Mouse (Mus musculus): ENCODE results near the gene Gm12695. TPM values are rescaled to one million over a fixed set of nuclear protein-coding genes. Genes with fewer than 3 reads are reported as not detected.

The Gm12695 gene
- polyA plus RNA-seq, 1 experiment from 2014 or later, result not detected

- Histone ChIP-seq H3K9ac (no peak overlapping the region), H3K4me3 (no peak overlapping the region), H3K27me3 (replicated peaks) (no peaks in the 10 kb centered on the region), H3K27ac (ENCODE audit: poor library complexity, severe bottlenecking) (no peak overlapping the region), H3K4me2 (no peak overlapping the region), H3K9me3 (replicated peaks) (no peaks in the 10 kb centered on the region), H3K4me1 (replicated peaks) (no peaks in the 10 kb centered on the region), H3K36me3 (no peaks in the 10 kb centered on the region)
- whole genome bisulfite sequencing, result 79% methylated on average over 1 of the region's 1 CpGs
- ATAC-seq (ENCODE audit: insufficient number of reproducible peaks, low FRiP score), result no peak
Measured at GRCm38 (mm10) chr4:96751953-96752352, 33.0 kb downstream of the Gm12695 start.

DNA sequence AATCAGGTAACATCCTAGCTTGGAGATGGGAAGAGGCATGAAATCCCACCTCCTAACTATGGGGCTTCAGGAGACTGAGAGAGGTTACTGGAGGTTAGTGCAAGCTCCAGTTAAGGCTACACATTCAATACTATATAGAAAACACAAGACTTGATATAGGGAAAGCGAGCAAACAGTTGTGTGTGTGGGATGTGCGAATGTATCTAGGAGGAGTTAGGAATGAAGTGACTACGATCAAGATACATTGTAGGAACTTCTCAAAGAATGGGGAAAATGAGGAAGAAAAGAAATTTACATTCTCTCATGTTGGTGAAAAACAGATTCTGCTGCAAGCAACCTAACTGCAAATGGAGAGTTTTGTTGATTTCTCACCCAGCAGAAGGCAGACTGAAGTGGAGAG is 44.5 kb downstream of the Gm12695 start:
- 75% methylated on average over 3 of the region's 3 CpGs for WGBS
- H3K9ac ChIP-seq, result no peak overlapping the region
- no peak for ATAC-seq (ENCODE audit: insufficient number of reproducible peaks, low FRiP score)
- no peaks in the 10 kb centered on the region for H3K27me3 ChIP-seq (replicated peaks)
- H3K27ac ChIP-seq (ENCODE audit: poor library complexity, severe bottlenecking), result no peak overlapping the region
- H3K9me3 ChIP-seq (replicated peaks), result no peaks in the 10 kb centered on the region
- H3K36me3 ChIP-seq, result no peaks in the 10 kb centered on the region
- H3K4me1 ChIP-seq (replicated peaks), result no peaks in the 10 kb centered on the region
- H3K4me3 ChIP-seq, result no peak overlapping the region
- H3K4me2 ChIP-seq, result no peak overlapping the region

GRCm38 (mm10) chr4:96729256-96729655 is 55.7 kb downstream of the Gm12695 start:
- Histone ChIP-seq H3K4me3 (no peak overlapping the region), H3K27ac (ENCODE audit: poor library complexity, severe bottlenecking) (no peak overlapping the region), H3K9ac (no peak overlapping the region), H3K27me3 (replicated peaks) (no peaks in the 10 kb centered on the region), H3K9me3 (replicated peaks) (no peaks in the 10 kb centered on the region), H3K4me1 (replicated peaks) (no peaks in the 10 kb centered on the region), H3K4me2 (no peak overlapping the region), H3K36me3 (no peaks in the 10 kb centered on the region)
- WGBS, result 56% methylated on average over 4 of the region's 4 CpGs
- no peak for ATAC-seq (ENCODE audit: insufficient number of reproducible peaks, low FRiP score)

GRCm38 (mm10) chr4:96728211-96728610 is 56.8 kb downstream of the Gm12695 start:
- H3K9me3 ChIP-seq (replicated peaks), result no peaks in the 10 kb centered on the region
- no peaks in the 10 kb centered on the region for H3K4me1 ChIP-seq (replicated peaks)
- H3K4me3 ChIP-seq, result no peak overlapping the region
- no peaks in the 10 kb centered on the region for H3K36me3 ChIP-seq
- WGBS, result 65% methylated on average over 3 of the region's 3 CpGs
- H3K9ac ChIP-seq, result no peak overlapping the region
- H3K27ac ChIP-seq (ENCODE audit: poor library complexity, severe bottlenecking), result no peak overlapping the region
- no peaks in the 10 kb centered on the region for H3K27me3 ChIP-seq (replicated peaks)
- H3K4me2 ChIP-seq, result no peak overlapping the region
- no peak for ATAC-seq (ENCODE audit: insufficient number of reproducible peaks, low FRiP score)

GRCm38 (mm10) chr4:96725415-96726055 is 59.5 kb downstream of the Gm12695 start:
- Histone ChIP-seq H3K4me1 (replicated peaks) (no peaks in the 10 kb centered on the region), H3K9ac (no peak overlapping the region), H3K27me3 (replicated peaks) (no peaks in the 10 kb centered on the region), H3K27ac (ENCODE audit: poor library complexity, severe bottlenecking) (no peak overlapping the region), H3K4me2 (no peak overlapping the region), H3K4me3 (no peak overlapping the region), H3K36me3 (no peaks in the 10 kb centered on the region), H3K9me3 (replicated peaks) (no peaks in the 10 kb centered on the region)
- 73% methylated on average over 5 of the region's 5 CpGs for WGBS
- no peak for ATAC-seq (ENCODE audit: insufficient number of reproducible peaks, low FRiP score)

DNA sequence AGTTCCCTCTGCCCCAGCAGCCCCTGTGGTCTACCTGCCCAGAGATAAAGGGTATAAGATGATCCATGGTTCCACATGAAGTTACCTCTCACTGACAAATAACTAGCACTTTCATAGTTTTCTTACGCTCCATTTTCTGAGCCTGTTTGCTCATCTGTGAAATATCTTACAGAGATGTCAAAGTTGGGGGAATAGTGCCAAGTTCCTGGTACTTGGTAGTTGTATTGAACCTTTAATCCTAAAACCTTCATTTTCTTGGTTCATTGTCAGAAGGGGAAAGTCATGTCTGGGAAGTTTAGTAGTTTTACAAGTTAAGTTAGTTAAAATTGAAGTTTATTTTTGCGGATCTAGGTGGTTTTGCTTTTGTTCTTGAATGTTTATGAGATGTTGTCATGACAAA is 62.7 kb downstream of the Gm12695 start:
- no peaks in the 10 kb centered on the region for H3K4me1 ChIP-seq (replicated peaks)
- no peaks in the 10 kb centered on the region for H3K27me3 ChIP-seq (replicated peaks)
- no peaks in the 10 kb centered on the region for H3K9me3 ChIP-seq (replicated peaks)
- ATAC-seq (ENCODE audit: insufficient number of reproducible peaks, low FRiP score), result no peak
- H3K4me3 ChIP-seq, result no peak overlapping the region
- H3K36me3 ChIP-seq, result no peaks in the 10 kb centered on the region
- H3K9ac ChIP-seq, result no peak overlapping the region
- 84% methylated on average over 2 of the region's 2 CpGs for WGBS
- H3K27ac ChIP-seq (ENCODE audit: poor library complexity, severe bottlenecking), result no peak overlapping the region
- H3K4me2 ChIP-seq, result no peak overlapping the region

GRCm38 (mm10) chr4:96718977-96719966 is 65.7 kb downstream of the Gm12695 start:
- Histone ChIP-seq H3K9me3 (replicated peaks) (no peaks in the 10 kb centered on the region), H3K9ac (no peak overlapping the region), H3K4me2 (no peak overlapping the region), H3K36me3 (no peaks in the 10 kb centered on the region), H3K4me1 (replicated peaks) (no peaks in the 10 kb centered on the region), H3K4me3 (no peak overlapping the region), H3K27me3 (replicated peaks) (no peaks in the 10 kb centered on the region), H3K27ac (ENCODE audit: poor library complexity, severe bottlenecking) (no peak overlapping the region)
- ATAC-seq (ENCODE audit: insufficient number of reproducible peaks, low FRiP score), result no peak
- 55% methylated on average over 4 of the region's 4 CpGs for WGBS

- H3K27ac ChIP-seq (ENCODE audit: poor library complexity, severe bottlenecking), result no peak overlapping the region
- H3K4me3 ChIP-seq, result no peak overlapping the region
- H3K9me3 ChIP-seq (replicated peaks), result no peaks in the 10 kb centered on the region
- H3K4me1 ChIP-seq (replicated peaks), result no peaks in the 10 kb centered on the region
- H3K9ac ChIP-seq, result no peak overlapping the region
- H3K36me3 ChIP-seq, result no peaks in the 10 kb centered on the region
- no peaks in the 10 kb centered on the region for H3K27me3 ChIP-seq (replicated peaks)
- no peak overlapping the region for H3K4me2 ChIP-seq
- no peak for ATAC-seq (ENCODE audit: insufficient number of reproducible peaks, low FRiP score)
Measured at GRCm38 (mm10) chr4:96718503-96718902, 66.5 kb downstream of the Gm12695 start.

DNA sequence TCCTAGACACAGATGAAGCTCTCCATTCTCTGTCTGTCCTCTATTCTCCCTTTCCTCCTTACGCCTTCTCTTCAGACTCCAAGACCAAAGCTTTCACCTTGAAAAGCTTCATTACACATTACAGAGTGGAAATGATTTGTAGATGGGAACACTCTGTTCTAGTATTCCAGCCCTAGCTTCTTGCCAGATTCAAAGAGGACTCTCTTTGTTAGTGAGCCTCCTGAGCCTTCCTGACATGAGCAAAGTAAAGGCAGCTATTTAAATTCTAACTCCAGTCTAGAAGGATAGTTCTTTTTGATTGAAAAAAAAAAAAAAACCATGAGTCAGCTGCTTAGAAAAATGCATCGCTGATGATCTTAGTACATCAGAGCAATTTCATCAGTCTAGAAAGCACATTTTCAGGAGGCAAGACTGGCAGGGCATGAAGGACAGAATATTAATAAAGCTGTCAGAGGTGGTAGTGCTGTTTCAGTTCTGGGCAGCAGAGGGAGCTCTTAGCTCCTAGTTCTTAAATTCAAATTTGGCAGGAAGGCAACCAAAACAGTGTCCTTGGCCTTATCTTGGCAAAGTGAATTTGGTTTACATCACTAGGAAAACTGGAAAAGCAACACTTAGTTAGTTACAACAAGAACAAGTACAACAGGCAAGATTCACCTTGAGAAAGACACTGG is 79.6 kb downstream of the Gm12695 start:
- H3K9me3 ChIP-seq (replicated peaks), result no peaks in the 10 kb centered on the region
- H3K9ac ChIP-seq, result no peak overlapping the region
- H3K36me3 ChIP-seq, result no peaks in the 10 kb centered on the region
- no peaks in the 10 kb centered on the region for H3K27me3 ChIP-seq (replicated peaks)
- no peaks in the 10 kb centered on the region for H3K4me1 ChIP-seq (replicated peaks)
- ATAC-seq (ENCODE audit: insufficient number of reproducible peaks, low FRiP score), result no peak
- 58% methylated on average over 2 of the region's 2 CpGs for WGBS
- H3K4me2 ChIP-seq, result no peak overlapping the region
- no peak overlapping the region for H3K27ac ChIP-seq (ENCODE audit: poor library complexity, severe bottlenecking)
- no peak overlapping the region for H3K4me3 ChIP-seq

GRCm38 (mm10) chr4:96698218-96698561 is 86.8 kb downstream of the Gm12695 start:
- no peak for ATAC-seq (ENCODE audit: insufficient number of reproducible peaks, low FRiP score)
- WGBS, result 53% methylated on average over 5 of the region's 5 CpGs

DNA sequence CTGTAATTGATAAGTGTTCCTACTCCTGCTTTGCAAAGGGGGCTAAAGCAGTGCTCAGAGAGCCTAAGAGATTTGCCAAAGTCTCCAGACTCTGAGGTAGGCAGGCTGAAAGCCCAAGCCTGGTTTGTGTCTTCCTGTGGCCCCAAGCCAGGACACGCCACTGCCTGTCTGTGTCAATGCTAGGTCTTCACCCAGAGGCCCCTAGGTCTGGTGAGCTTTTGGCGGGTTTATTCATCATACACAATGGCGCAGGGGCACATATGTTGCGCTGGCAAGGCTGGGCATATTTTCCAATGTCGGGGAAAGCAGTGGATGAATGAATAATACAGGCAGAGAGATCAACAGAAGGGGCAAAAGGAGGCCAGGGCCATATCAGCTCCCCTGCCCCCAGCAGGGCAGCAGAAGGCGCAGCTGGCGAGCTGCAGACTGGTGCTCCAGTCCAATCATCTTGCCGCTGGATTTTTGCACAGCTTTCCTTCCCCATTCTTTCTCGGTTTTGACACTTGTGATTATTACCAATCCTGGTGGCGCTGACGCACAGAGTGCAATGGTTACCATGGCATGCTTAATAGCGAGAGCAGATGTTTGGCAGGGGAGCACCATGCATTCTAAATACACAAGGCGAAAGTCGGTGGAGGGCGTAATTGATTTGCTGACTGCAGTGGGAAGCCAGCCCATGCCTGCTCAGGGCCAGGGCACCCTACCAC is 87.3 kb downstream of the Gm12695 start:
- peaks cover 3% of the 10 kb centered on the region; the same call in 1 of the 2 replicates for H3K4me1 ChIP-seq (replicated peaks)
- no peak overlapping the region for H3K27ac ChIP-seq (ENCODE audit: poor library complexity, severe bottlenecking)
- no peak overlapping the region for H3K4me2 ChIP-seq
- H3K4me3 ChIP-seq, result no peak overlapping the region
- 80% methylated on average over 15 of the region's 15 CpGs for WGBS
- H3K27me3 ChIP-seq (replicated peaks), result no peaks in the 10 kb centered on the region
- H3K9ac ChIP-seq, result no peak overlapping the region
- no peak for ATAC-seq (ENCODE audit: insufficient number of reproducible peaks, low FRiP score)
- H3K9me3 ChIP-seq (replicated peaks), result no peaks in the 10 kb centered on the region
- no peaks in the 10 kb centered on the region for H3K36me3 ChIP-seq

More at GRCm38 (mm10) chr4:96698218-96698561, 86.8 kb downstream of the Gm12695 start:
- Histone ChIP-seq H3K4me3 (no peak overlapping the region), H3K4me2 (no peak overlapping the region), H3K9ac (no peak overlapping the region), H3K27me3 (replicated peaks) (no peaks in the 10 kb centered on the region), H3K9me3 (replicated peaks) (no peaks in the 10 kb centered on the region), H3K36me3 (no peaks in the 10 kb centered on the region), H3K4me1 (replicated peaks) (peaks cover 3% of the 10 kb centered on the region; the same call in 1 of the 2 replicates), H3K27ac (ENCODE audit: poor library complexity, severe bottlenecking) (no peak overlapping the region)

All from heart, embryonic 12.5 days (tissue).